Mouse (Mus musculus) frontal cortex, postnatal 25 days (tissue): ENCODE data around the gene Eepd1.

Experiments
- DNase-seq, 2 experiments: peaks; one replicate each; pipeline ENCODE4 v3.0.0; 2022; ENCODE audit warnings: low spot score in 2 of 2

Eepd1 gene

DNA sequence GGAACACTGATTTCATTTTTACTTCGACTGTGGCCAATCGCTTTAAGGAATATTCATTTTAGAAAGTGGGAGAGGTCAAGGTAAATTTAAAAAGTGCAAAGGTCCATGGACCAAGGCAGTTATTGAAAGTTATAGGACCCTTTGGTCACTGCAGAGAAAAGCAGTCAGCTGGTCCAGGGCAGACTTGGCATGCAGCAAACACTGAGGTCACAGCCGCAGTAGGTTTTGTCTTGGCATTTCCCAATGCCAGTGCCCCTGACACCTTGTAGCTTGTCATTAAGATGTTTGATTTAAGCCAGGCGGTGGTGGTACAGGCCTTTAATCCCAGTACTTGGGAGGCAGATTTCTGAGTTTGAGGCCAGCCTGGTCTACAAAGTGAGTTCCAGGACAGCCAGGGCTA is 92.8 kb downstream of the Eepd1 start:
- no peak for DNase-seq

DNA sequence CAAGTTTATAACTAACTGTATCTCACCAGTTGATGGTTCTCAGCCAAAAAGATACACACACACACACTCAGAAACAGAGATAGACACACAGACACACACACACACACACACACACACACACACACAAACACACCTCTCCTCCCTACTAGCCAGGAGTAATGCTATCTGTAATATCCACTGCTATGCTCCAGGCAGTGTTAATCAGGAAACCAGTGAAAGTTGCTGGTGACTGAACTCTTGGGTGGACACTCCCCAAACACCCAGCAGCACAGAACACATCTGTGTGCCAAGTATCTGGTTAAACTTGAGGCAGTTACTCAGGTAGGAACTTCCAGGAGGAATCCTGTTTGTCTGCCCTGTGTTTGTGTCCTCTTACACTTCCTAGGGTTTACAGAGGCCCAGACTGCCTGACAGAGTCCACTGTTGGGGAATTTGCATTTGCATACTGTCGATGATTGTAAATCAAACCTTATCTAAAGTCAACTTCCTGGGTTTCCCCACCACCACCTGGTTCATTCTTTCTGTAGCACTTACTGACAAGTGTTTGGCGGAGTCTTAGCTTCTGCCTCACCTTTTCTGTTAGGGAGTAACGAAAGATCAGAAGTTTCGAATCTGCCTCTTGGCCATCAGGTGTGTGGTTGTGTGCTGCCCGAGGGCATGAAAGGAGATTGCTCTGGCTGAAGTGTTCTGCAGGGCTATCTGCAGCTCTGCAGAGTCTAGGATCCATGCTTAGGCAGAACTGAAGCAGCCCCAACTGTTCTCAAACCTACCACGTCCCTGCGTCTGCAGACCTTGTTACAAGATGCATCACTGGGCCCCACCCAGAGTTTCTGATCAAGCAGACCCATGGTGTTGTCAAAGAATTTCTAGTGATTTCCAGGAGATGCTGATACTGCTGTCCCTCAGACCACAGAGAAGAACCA is 97.6 kb downstream of the Eepd1 start:
- no peak for DNase-seq

DNA sequence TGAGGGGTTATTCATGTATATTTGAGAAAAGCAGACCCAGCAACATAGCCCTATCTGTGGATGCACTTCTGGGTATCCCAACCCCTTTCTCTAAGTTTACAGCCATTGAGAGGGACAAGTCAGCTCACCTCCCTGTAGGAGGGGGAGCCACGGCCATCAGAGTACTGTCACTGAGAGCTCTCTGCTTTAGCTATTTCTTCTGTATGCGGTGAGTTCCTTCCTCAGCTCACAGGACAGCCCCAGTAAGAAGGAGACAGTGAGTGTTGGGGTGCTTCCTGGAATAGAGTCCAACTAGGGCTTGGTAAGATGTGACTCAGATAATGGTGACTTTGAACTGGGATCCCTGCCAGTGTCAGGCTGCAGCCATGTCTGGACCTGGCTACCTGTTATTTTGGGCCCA is 102.3 kb downstream of the Eepd1 start:
- no peak for DNase-seq

DNA sequence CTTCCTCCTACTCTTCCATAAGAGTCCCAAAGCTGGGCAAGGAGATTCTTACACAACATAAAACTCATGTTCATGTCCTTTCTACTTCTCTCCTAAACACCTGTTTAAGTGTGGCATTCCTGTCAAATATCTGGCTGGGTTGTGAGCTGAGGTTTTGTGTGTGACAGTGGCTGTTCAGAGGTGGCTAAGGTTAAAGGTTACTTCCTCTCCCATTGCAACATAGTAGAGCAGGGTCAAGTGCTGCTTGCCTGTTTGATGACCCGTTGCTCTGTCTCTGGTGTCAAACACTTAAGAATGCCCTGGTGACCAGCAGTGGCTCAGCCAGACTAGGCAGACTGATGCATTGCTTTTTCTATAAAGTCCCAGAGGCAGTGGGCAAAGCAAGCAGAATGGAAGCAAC is 104.3 kb downstream of the Eepd1 start:
- no peak for DNase-seq

DNA sequence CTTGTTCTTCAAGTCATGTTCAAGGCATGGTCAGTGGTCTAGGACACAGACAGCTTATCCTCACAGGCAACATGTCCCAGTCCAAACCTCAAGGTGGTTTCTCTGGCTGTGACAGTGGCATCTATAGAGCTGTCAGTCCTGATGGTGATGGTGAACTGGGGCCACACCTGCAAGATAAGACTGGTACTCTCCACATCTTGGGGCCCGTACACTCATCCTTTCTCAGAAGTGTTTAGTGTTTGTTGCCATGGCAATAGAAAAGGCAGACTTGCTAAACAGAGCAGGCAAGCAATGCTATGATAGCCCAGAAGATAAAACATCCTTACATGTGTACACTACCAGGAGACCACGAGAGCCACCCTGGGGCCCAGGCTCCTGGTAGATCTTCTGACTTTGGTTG is 107.2 kb downstream of the Eepd1 start:
- DNase-seq = no peak

DNA sequence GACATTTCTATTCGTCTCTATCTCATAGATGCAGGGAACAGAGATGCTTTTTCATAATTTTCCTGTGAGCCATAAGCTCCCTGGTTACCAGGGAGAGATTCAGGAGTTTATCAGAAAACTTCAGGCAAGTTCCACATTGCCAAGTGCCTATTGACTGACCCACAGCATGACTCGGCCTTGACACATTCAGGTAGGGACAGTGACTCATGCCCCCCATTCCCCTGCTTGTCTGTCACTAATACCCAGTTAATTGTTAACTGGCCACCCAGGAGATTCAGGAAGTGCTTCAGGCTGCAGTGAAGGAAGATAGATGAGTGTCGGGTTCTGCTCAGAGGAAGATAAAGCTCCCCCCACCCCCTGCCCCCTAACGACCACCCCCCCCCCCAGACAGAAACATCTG is 109.4 kb downstream of the Eepd1 start:
- DNase-seq = no peak

DNA sequence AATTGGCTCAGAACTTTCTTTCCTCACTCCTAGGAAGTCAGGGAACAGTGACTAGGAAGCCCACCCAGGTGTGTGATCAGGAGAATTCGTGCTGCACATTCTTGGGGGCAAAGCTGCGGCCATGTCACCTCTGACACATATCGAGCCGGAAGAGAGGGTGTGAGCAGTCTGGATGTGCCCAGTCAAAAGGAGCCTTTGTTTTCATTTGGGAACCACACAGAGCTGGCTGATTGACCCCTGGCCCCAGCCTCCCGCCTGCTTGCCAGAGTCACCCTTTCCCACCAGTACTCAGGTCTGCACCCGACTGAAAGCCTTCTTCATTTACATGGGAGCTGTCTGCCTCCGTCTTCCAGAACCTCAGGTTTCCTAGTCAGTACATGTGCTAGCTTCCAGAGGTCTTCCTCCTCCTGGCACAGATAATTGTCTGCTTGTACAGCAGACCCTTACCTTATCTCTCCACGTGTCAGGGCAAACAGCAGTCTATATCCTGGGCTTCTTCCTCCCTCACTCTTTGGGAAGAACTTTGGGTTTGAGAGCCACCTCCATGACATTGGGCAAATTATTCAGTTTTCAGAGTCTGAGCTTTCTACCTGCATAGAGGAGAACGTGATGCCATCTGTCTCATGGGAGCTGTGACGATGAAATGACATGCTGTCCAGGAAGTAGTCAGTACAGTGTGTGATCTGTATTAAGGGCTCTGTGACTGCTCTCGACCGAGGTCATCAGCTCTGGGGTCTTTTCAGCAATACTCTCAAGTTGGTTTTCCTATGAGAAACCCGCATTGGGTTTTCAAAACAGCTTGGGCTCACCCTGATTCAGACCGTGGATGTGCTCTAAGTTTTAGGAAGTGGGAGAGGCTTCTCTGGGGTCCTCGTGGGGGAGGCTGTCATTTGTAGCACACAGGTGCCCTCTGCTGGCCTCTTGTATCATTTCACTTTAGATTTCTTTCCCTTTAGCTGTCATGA is 110.3 kb downstream of the Eepd1 start:
- DNase-seq = peak in 1 of 2 experiments; percentile 25

DNA sequence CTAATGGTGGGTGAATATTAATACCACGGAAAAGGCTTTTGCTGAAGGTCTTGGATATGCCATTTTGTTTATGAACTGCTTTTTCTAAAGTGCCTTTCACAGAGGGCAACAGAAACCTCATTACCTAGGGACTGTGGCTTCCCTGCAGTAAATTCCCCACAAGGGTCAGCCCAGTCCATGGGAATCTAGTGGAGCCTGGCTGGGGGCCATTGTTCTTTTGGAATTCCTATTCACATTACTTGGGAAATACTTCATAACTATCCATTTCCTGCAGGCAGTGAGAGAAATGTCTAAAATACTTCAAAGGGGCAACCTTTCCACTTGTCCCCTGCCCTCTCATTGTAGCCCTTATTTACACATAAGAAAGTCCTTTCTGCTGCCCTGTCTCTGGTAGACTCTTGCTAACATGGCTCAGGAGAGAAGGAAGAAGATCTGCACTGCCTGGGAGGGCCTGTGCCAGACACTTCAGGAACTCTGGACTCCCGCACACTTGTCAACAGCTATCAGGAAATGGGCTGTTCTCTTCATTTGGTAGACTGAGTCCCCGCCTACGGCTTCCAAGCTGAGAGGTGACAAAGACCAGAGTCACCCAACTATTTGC is 111.1 kb downstream of the Eepd1 start:
- no peak for DNase-seq

DNA sequence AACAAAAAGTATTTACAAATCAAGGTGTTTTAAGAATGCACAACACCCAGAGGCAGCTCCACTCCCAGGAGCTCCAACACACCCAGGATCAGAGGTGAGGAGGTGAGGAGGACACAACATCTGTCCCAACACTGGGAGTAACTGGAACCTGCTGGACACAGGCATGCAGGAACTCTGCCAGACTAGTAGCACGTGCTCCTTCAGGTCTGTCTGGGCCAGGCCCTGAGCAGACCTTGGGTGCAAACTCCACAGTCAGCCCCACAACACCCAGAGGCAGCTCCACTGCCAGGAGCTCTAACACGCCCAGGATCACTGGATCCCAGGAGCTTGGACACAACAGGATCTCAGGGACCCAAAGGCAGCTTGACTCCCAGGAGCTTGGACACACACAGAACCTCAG is 143.4 kb downstream of the Eepd1 start:
- DNase-seq = no peak

DNA sequence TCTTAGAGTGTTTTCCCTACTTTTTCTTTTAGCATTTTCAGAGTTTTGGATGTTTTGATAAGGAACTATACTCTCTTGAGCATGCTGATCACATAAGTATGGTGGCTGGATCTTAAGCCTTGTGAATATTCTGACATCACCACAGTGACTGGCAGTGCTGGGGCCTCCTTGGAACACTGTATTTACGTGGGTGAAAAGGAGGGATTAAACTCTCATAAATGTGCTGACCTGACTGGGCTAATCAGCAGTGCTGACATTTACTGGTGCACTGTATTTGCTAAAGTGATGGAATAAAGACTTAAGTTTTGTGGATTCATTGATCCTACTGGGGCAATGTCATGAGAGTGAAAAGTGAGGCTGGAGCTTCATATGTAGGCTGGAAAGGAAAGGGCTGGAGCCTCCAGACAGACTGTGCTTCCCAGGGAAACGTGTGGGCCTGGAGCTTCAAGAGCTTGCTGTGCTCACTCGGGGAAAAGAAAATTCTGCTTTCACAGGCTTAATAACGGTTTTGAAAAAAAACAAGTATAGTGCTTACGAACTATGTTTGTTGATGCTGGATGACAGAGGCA is 148.3 kb downstream of the Eepd1 start:
- no peak for DNase-seq
